Mouse (Mus musculus) CD4-positive helper T cell, adult 2 months (primary cell): ENCODE measurements around the gene Itgad.
A peak's percentile ranks its signal among the peaks of the same experiment; 100 is the strongest.

Source experiments
- DNase-seq: peaks from one replicate; pipeline ENCODE4 v3.0.0-alpha.2; 2012; ENCODE audit warnings: low read depth, missing footprints, low spot score

The Itgad gene

GRCm38 (mm10) chr7:128242331-128242730 lies 88.2 kb downstream of the Itgad start:
- DNase-seq = no peak

DNA sequence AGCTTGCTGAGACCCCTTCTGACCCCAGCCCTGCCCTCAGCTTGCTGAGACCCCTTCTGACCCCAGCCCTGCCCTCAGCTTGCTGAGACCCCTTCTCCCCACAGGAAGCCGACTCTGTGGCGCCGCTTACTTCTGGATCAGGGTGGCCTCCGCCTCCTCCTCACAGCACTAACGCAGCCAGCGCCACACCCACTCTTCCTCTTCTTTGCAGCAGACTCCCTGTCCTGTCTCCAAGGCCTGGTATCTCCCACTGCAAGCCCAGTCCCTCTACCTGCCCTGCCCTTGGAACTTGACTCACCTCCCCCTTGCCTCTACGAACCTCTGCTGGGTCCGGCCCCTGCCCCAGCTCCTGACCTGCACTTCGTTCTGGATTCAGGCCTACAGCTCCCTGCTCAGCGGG lies 89.7 kb downstream of the Itgad start:
- DNase-seq = no peak

- DNase-seq = no peak
Measured at GRCm38 (mm10) chr7:128244410-128245025, 90.3 kb downstream of the Itgad start.

GRCm38 (mm10) chr7:128245547-128245946 lies 91.4 kb downstream of the Itgad start:
- DNase-seq = no peak

DNA sequence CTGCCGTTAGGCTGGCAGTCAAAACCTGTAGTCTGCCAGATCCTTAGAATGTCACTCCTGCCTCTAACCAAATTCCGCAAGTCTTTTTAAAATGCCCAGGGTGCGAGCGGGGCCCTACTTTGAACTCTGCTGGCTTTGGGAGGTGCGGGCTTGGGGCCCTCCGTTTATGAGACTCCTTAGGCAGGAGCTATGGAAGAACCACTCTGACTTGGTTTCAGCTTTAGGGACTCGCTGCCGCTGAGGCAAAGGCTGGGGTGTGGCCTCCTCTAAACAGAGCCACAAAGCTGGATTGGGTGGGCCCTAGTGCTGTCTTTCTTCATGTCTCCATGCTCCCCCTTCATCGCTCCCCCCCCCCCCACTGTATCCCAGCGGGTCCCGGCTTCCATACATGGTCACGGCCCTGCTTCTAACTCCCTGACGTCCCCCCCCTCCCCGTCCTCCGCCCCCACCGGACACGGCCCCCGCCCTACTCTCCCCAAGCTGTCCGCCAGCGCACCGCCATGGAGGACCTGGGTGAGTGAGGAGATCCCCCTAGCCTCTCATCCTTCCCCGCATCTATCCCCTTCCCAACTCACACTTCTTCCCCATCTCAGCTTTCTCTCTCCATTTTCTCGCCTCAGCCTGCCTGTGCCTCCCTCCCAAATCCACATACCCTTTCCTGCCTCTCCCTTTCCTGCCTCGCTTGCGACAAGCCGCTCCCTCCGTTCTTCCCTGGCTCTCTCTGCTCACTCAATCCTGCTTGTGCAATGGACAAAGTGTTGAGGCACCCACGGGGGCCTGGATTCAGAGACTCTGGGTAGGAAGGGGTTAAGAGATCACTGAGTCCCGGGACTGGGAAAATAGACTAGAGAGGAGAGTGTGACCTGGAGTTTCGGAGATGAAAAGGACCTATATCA lies 92.6 kb downstream of the Itgad start, which contains the start of gene Tgfb1i1:
TSS of gene Tgfb1i1 (plus strand) at position 317 of the 896 bp plus-strand sequence.
- DNase-seq = no peak

DNA sequence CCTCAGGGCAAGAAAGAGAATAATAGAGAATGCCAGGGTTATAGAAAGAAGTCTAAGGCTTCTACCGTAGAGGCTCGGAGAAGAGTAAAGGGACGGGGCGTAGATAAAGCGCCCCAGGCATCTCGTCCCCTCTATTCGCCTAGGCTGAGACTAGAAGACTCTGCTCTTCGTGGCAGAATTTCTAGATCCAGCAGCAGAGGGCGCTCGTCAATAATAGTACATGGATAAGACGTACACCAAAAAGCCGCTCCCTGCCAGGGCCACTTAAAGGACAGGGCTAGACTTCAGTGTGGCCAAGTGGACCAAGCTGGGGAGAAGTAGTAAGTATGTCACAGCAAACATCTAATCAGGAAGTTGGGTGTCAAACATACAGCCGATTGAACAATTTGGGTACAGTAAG lies 93.3 kb downstream of the Itgad start:
- peak; percentile 71 for DNase-seq

DNA sequence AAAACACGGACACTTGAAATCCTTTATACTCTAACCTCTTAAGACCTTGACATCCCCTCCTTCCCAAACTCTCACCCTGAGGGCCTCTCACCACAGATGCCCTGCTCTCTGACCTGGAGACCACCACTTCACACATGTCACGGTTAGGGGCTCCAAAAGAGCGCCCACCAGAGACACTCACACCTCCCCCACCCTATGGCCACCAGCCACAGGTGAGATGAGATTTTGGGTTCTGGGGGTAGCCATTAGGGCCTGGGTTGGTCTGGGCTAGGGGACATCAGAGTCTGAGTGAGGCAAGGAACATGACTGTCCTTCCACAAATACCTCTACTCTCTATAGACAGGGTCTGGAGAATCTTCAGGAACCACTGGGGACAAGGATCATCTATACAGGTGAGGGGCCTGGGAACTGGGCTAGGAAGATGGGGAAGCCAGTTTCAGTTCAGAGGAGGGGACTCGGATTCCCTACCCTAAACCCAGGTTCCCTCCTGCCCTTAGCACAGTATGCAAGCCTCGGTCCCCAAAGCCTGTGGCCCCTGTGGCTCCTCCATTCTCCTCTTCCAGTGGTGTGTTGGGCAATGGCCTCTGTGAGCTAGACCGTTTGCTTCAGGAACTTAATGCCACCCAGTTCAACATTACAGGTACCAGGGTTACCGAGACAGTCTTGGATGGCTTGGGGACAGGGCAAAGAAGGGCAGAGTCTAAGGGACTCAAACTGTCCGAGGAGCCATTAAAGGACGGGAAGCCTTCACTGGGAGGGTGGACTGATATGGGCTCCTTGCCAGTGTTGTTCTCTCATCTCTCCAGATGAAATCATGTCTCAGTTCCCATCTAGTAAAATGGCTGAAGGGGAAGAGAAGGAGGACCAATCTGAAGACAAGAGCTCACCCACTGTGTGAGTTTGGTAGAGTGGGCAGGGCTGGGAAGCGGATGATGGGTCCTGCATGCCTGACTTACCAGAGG lies 94.2 kb downstream of the Itgad start:
- no peak for DNase-seq

DNA sequence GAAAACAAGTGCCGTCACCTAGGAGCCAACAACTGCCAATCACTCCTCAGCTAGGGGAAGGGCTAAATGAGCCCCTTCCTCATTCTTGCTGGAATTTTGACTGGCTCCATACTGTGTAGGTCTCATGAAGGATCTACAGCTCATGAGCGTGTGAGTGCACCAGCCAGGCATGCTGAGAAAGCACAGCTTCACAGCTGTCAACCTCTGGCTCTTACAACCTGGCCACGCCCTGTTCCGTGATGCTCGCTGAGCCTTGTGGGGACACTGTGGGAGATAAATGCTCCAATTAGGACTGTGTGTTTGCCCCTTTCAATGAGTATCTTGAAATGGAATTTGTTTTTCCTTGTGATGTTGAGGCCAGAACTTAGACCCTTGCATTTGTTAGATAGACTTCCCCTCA lies 95.8 kb downstream of the Itgad start:
- no peak for DNase-seq

DNA sequence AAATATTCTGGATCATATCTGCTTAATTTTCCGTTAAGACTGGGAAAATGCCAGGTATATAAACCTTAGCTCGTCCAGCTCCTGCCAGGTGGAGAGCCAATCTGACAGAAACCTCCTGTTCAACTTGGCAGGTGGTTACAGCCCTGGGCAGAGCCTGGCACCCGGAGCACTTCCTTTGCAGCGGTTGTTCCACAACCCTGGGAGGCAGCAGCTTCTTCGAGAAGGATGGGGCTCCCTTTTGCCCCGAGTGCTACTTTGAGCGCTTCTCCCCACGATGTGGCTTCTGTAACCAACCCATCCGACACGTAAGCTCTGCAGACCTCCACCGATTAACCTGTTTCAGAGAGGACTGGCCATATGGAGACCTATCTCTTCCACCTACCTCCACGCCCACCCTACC lies 97.8 kb downstream of the Itgad start:
- DNase-seq = no peak

DNA sequence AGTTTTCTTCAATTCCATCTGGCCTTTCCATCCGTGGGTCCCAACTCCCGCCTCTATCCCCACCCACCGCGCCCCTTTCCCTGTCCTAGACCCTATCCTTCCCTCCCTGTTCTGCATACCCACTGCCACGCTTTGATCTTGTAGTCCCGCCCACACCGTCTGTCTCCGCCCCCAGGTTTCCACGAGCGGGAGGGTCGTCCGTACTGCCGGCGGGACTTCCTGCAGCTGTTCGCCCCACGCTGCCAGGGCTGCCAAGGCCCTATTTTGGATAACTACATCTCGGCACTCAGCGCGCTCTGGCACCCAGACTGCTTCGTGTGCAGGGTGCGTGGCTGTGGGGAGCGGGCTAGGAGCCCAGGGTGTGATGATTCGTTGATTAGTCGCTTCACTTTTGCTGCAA lies 98.4 kb downstream of the Itgad start:
- peak; percentile 63 for DNase-seq

DNA sequence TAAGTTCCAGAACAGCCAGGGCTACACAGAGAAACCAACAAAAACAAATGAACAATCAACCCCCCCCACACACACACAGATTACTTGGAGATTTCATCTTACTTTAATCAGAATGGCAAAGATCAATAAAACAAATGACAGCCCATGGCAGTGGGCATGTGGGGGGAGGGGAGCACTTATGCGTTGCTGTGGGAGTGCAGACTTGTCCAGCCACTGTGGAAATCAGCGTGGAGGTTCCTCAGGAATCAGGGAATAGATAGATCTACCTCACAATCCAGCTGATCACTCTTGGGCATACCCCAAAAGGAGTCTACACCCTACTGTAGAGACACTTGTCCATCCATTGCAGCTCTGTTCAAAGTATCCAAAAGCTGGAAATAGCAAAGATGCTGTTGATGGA lies 100.8 kb downstream of the Itgad start:
- no peak for DNase-seq

DNA sequence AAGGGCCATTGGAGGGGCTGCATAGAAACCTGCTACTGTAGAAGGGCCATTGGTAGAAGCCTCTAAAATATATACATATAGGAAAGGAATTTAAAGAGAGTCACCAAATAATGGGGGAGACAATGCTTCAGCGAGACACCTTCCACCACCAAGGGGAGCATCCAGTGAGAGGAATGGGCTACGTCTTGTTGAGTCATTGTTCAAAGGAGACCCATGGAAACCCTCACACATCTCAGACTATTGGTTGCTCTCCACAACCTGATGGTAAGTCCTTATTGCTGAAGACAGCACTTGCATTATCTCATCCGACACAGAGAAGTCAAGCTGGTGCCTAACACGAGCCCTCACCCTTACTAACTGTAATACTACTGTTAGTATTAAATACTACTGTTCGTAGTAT lies 101.6 kb downstream of the Itgad start:
- DNase-seq = no peak

DNA sequence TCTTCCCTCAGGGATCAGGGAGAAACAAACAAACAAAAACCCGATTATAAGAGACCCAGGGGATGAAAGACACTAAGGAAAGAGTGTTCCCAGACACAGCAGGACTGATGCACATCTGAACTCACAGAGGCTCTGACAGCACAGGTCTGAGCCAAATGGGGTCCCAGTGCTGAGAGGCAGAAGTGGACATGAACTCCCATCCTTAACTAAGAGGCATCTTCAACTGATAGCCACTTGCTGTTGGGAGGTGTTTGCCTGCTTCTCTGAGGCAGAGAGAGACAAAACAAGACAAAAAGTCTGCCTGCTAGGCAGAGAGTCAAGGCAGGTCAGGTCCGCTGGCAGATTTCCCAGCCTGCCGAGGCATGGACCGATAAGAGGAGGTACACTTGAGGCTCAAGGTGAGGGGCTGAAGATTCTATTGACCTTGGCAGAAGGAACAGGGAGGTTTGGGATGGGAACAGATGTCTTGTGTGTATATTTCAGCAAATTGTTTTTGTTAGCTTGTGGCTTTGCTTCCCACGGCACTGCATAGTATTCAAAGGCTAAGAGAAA lies 102.7 kb downstream of the Itgad start:
- DNase-seq = no peak

- DNase-seq = no peak
Measured at GRCm38 (mm10) chr7:128265411-128265810, 111.2 kb downstream of the Itgad start, which contains the start of gene Slc5a2. Gene Slc5a2, plus strand, starts transcription at chr7:128265657.

- no peak for DNase-seq
Measured at GRCm38 (mm10) chr7:128266056-128266455, 111.9 kb downstream of the Itgad start.

DNA sequence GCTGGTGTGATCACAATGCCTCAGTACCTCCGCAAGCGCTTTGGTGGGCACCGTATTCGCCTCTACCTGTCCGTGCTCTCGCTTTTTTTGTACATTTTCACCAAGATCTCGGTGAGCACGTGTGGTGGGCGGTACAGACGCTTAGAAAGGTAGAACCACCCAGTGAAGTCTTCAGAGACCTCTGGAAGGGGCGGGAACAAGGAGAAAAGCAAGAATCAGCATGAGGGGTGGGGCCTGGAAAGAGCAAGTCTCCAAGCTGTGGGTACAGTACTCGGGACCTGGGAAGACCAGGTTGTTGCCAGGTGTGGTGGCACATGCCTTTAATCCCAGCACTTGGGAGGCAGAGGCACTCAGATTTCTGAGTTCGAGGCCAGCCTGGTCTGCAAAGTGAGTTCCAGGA lies 113.2 kb downstream of the Itgad start:
- DNase-seq = no peak

DNA sequence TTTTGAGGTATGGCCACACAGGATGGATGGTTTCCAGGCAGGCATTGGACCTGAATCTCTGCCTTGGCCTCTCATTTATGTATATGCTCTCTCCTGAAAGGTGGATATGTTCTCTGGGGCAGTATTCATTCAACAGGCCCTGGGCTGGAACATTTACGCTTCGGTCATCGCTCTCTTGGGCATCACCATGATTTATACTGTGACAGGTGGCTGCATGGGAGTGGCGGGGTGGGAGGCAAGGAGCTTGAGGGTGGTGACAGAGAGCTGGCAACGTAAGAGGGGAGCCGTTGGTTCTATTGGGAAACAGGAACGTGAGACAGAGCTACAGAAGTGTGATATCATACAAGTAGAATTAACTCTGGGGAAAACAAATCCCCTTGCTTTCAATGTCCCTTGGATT lies 113.6 kb downstream of the Itgad start:
- DNase-seq = no peak

DNA sequence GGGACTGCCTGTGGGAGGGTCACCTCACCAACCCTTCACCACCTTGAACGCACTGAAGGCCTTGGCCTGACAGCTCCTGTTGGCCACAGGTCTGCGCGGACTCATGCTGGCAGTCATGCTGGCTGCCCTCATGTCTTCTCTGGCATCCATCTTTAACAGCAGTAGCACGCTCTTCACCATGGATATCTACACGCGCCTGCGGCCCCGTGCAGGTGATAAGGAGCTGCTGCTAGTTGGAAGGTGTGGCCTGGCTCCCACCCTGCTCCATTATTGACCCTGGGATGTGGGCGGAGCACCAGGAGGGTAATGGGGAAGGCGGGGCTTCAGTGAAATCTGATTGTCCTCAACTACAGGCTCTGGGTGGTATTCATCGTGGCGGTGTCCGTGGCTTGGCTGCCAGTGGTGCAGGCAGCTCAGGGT lies 116.3 kb downstream of the Itgad start:
- no peak for DNase-seq

- no peak for DNase-seq
Measured at GRCm38 (mm10) chr7:128271496-128271895, 117.3 kb downstream of the Itgad start.
